Mouse (Mus musculus) mouse trophoblast stem cell (cell line): ENCODE data around the gene Med15.

ENCODE experiments used
- in situ Hi-C, 2 experiments: fragments of 300-500 bp; cut with MseI, MboI; formaldehyde crosslinking; loops; 2 replicates in 1 of 2; 3 replicates in 1 of 2; pipeline ENCODE4 v1.15.1; 2025

Gene Med15

GRCm38 (mm10) chr16:17732431-17732830 lies 260 bp downstream of the Med15 start:
- in situ Hi-C loops, result loop anchor here in 1 of 2 experiments (10.0 kb wide), 1 partner anchor 82 kb away; no protein-coding TSS in a partner anchor

- in situ Hi-C loops, result loop anchor here in 1 of 2 experiments (10.0 kb wide), 1 partner anchor 83 kb away; no protein-coding TSS in a partner anchor
These were observed 670 bp downstream of the Med15 start for GRCm38 (mm10) chr16:17732021-17732420.

- in situ Hi-C loops, result loop anchor here in 1 of 2 experiments (10.0 kb wide), 1 partner anchor 85 kb away; no protein-coding TSS in a partner anchor
These were observed 2.7 kb downstream of the Med15 start for GRCm38 (mm10) chr16:17729974-17730373.

- in situ Hi-C loops, result no loop called here
These were observed 5.4 kb downstream of the Med15 start for GRCm38 (mm10) chr16:17727179-17727861.

GRCm38 (mm10) chr16:17724448-17724847 lies 8.2 kb downstream of the Med15 start:
- in situ Hi-C loops, result no loop called here

GRCm38 (mm10) chr16:17723325-17723626 lies 9.4 kb downstream of the Med15 start:
- in situ Hi-C loops, result no loop called here

GRCm38 (mm10) chr16:17722461-17723324 lies 10.0 kb downstream of the Med15 start:
- in situ Hi-C loops, result no loop called here

- in situ Hi-C loops, result no loop called here
These were observed 10.8 kb downstream of the Med15 start for GRCm38 (mm10) chr16:17721822-17722460.

GRCm38 (mm10) chr16:17721114-17721808 lies 11.4 kb downstream of the Med15 start:
- in situ Hi-C loops, result no loop called here

GRCm38 (mm10) chr16:17717791-17718190 lies 14.9 kb downstream of the Med15 start:
- in situ Hi-C loops, result no loop called here

- in situ Hi-C loops, result no loop called here
These were observed 25.1 kb downstream of the Med15 start for GRCm38 (mm10) chr16:17707541-17707940.

- in situ Hi-C loops, result no loop called here
These were observed 31.7 kb downstream of the Med15 start for GRCm38 (mm10) chr16:17701043-17701405.

- in situ Hi-C loops, result no loop called here
These were observed 32.2 kb downstream of the Med15 start for GRCm38 (mm10) chr16:17700386-17701042.

- in situ Hi-C loops, result no loop called here
These were observed 37.8 kb downstream of the Med15 start for GRCm38 (mm10) chr16:17694860-17695259.

GRCm38 (mm10) chr16:17669886-17670285 lies 62.8 kb downstream of the Med15 start:
- in situ Hi-C loops, result no loop called here

GRCm38 (mm10) chr16:17665568-17665967 lies 67.1 kb downstream of the Med15 start:
- in situ Hi-C loops, result no loop called here

- in situ Hi-C loops, result no loop called here
These were observed 76.3 kb downstream of the Med15 start for GRCm38 (mm10) chr16:17656212-17656871.

- in situ Hi-C loops, result no loop called here
These were observed 78.4 kb downstream of the Med15 start for GRCm38 (mm10) chr16:17654188-17654795.

GRCm38 (mm10) chr16:17653601-17654000 lies 79.1 kb downstream of the Med15 start:
- in situ Hi-C loops, result no loop called here

GRCm38 (mm10) chr16:17652607-17653006 lies 80.1 kb downstream of the Med15 start:
- in situ Hi-C loops, result no loop called here
